ENCODE assay signal across 17 mouse cellular contexts in the genomic region with DNA sequence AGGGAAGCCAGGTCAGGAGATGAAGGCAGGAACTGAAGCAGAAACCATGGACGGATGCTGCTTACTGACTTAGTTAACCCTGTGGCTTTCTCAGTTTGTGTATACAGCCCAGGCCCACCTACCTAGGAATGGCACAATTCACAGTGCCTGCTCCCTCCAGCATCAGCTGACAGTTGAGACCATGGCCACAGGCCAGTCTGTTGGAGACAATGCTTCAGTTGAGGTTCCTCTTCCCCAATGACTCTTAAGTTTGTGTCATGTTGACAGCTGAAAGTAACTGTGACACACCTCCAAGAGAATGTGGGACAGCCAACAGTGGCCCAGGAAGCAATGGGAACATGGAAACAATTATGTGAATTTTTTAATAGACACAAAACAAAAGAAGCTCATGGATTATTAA.
"Had no signal": no experiment of that assay in that cellular context is flagged by ENCODE, and none has a peak within 500 bp of the region (broad histone marks: within the 10 kb centered on the region; RNA-seq: fewer than 3 reads in every experiment).

No protein-coding gene starts in this region.

- H3K9me3 ChIP-seq: kidney, embryonic 15.5 days; limb, embryonic 12.5 days; midbrain, embryonic 13.5 days; neural tube, embryonic 15.5 days had no signal

- ATAC-seq: intestine, embryonic 16.5 days; midbrain, embryonic 13.5 days had no signal

- H3K9ac ChIP-seq: kidney, embryonic 15.5 days; limb, embryonic 12.5 days; liver, embryonic 14.5 days; lung, embryonic 14.5 days; midbrain, embryonic 13.5 days; neural tube, embryonic 15.5 days had no signal

- H3K27me3 ChIP-seq: kidney, embryonic 15.5 days; limb, embryonic 12.5 days; midbrain, embryonic 13.5 days; neural tube, embryonic 15.5 days had no signal

- H3K36me3 ChIP-seq: kidney, embryonic 15.5 days; limb, embryonic 12.5 days; midbrain, embryonic 13.5 days; neural tube, embryonic 15.5 days had no signal

- DNase-seq: kidney, adult 2 months; layer of hippocampus, adult 9-11 months; layer of hippocampus, postnatal 36 days; liver; lung, embryonic 14.5 days; lung, postnatal 10 days; lung, postnatal 4 days; thymus, adult 18-20 months; thymus, postnatal 14 days had no signal

- H3K27ac ChIP-seq: kidney, embryonic 15.5 days; limb, embryonic 12.5 days; liver, embryonic 14.5 days; midbrain, embryonic 13.5 days; neural tube, embryonic 15.5 days; stomach, postnatal 0 days had no signal

- H3K4me2 ChIP-seq: kidney, embryonic 15.5 days; limb, embryonic 12.5 days; lung, embryonic 14.5 days; midbrain, embryonic 13.5 days; neural tube, embryonic 15.5 days had no signal

- H3K4me1 ChIP-seq: limb, embryonic 12.5 days; midbrain, embryonic 13.5 days had no signal

- H3K4me3 ChIP-seq: kidney, embryonic 15.5 days; limb, embryonic 12.5 days; midbrain, embryonic 13.5 days; myocyte; neural tube, embryonic 15.5 days had no signal
